Mouse (Mus musculus) lung, postnatal 14 days (tissue): ENCODE results near the gene Mtus2.

ENCODE experiments used
- DNase-seq: peaks from one replicate; pipeline ENCODE4 v3.0.0; 2021

Mtus2 gene

DNA sequence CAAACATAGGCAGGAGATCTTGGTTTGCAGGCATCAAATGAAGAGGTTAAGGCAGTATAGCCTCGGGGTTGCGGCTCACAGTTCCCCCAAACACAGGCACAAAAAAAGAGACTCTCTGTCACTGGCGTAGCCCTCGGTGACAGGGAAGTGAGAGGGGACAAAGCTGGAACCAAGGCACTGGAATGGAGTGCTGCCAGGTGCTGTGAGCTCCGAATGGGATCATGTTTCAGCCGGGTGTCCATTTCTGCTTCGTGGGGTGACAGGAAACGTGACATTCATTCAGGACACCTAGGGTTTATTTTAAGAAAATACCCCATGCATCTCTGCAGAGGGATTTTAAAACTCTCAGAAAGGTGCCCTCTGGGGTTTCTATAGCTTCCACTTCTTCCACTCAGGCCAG lies 397.4 kb downstream of the Mtus2 start:
- no peak for DNase-seq

- no peak for DNase-seq
Measured at GRCm38 (mm10) chr5:148355822-148356221, 398.7 kb downstream of the Mtus2 start.

- no peak for DNase-seq
Measured at GRCm38 (mm10) chr5:148357168-148357567, 400.0 kb downstream of the Mtus2 start.

GRCm38 (mm10) chr5:148359131-148359530 lies 402.0 kb downstream of the Mtus2 start:
- DNase-seq, result no peak

DNA sequence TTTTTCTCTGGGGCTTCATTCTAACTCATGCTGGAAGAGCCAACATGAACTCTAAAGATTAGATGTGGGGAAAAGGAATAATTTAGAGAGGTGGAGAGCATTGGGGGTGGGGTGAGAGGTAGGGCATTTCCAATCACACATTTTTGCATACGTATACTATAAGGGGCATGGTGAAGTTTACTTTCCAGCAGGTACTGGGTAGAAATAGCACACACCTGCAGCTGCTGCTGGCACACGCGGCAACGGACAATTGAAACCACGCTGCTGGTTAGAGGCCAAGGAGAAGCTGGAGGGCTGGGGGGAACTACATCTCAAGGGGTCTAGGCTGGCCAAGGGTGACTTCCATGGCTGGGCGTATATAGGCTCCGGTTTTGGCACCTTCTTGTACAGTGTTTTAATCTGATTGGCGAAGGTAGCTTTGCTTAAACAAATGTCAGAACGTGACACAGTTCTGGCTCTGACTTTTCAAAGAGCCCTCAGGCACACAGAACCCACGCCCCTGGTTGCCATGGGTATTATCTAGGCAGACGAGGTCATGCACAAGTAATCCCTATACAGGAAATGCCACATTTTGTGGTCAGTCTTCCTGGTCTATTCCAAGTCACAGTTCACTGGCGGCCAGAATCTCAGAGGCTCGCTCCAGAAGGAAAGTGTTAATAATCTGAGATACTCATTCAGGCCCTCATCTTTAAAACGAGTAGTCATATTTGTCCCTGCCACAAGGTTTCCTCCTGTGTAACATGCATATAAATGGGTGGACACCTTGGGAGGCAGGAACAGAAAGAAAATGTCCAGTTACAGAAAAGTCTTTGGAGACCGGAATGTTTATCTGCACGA lies 404.0 kb downstream of the Mtus2 start:
- peak; percentile 45 for DNase-seq

- no peak for DNase-seq
Measured at GRCm38 (mm10) chr5:148361759-148362010, 404.6 kb downstream of the Mtus2 start.

- no peak for DNase-seq
Measured at GRCm38 (mm10) chr5:148362296-148362695, 405.2 kb downstream of the Mtus2 start.

DNA sequence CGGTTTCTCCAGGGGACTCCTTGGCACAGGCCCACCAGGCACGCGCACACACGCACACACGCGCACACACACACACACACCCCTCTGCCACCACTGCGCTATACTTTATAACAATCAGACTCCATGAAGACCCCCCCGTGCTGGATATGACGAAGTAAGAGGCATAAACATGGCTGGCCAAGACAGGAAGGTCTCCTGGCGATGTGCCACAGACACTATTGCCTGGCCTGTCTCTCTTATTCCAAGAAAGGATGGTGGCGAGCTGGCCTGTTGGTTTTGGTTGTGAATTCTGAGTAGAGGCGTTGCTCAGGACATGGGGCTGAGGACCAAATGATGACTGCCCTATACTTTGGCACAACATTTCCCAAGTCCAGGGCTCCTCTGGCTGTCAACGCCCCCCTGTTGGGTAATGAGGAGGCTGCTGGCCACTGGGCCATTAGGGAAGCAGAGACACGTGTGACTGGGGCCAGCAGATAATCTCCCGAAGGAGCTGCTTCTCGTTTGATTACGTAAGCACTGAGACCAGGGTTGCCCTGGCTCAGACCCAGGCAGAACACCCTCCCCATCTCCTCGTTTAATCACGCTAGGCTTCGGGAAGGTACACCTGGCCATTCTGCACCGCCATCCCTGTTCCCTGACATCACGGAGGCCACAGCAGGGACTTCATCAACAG lies 406.5 kb downstream of the Mtus2 start:
- DNase-seq, result no peak
